Mouse (Mus musculus): ENCODE results near the gene Havcr1. TPM values are rescaled to one million over a fixed set of nuclear protein-coding genes. Genes with fewer than 3 reads are reported as not detected.
"Not testable (repeated sequence)": the region's sequence is repeated elsewhere in the genome, so short reads cannot be mapped to it uniquely, and the experiment has no call there.

The Havcr1 gene
- 0.32 TPM in 1 of 2 replicates, not detected in the other for polyA plus RNA-seq (2014; fragmentation: Nextera tagmentation; extraction: Ambion mirVana)

GRCm38 (mm10) chr11:46735076-46735475 lies at the start of gene Havcr1:
Havcr1 (plus strand) TSS chr11:46735080.
- H3K4me3 ChIP-seq (ENCODE audit: low read depth, low read length); H3K4me2 ChIP-seq (replicated peaks; ENCODE audit: low read depth, low read length); H3K9ac ChIP-seq (replicated peaks; ENCODE audit: low read depth, low read length); H3K27me3 ChIP-seq (ENCODE audit: control insufficient read depth, insufficient read depth, low read length); H3K4me1 ChIP-seq (ENCODE audit: control insufficient read depth, insufficient read depth, low read length); H3K9me3 ChIP-seq (ENCODE audit: control insufficient read depth, low read depth, low read length); H3K36me3 ChIP-seq (ENCODE audit: control insufficient read depth, insufficient read depth, low read length); H3K27ac ChIP-seq (ENCODE audit: low read length): not testable (repeated sequence)
- ATAC-seq (ENCODE audit: insufficient number of reproducible peaks, insufficient read depth, low FRiP score, low read depth) = 0 out of 2 replicates have a peak, but pooled peaks have one; percentile 56
- WGBS = 89% methylated on average over 1 of the region's 1 CpGs

- no peak for ATAC-seq (ENCODE audit: insufficient number of reproducible peaks, insufficient read depth, low FRiP score, low read depth)
- H3K27ac ChIP-seq (ENCODE audit: low read length) = no peak overlapping the region
- 71% methylated on average over 2 of the region's 2 CpGs for WGBS
- H3K27me3 ChIP-seq (ENCODE audit: control insufficient read depth, insufficient read depth, low read length) = no peaks in the 10 kb centered on the region
- no peaks in the 10 kb centered on the region for H3K36me3 ChIP-seq (ENCODE audit: control insufficient read depth, insufficient read depth, low read length)
- no peak overlapping the region for H3K4me3 ChIP-seq (ENCODE audit: low read depth, low read length)
- no peaks in the 10 kb centered on the region for H3K4me1 ChIP-seq (ENCODE audit: control insufficient read depth, insufficient read depth, low read length)
- H3K9ac ChIP-seq (replicated peaks; ENCODE audit: low read depth, low read length) = no peak overlapping the region
- H3K9me3 ChIP-seq (ENCODE audit: control insufficient read depth, low read depth, low read length) = no peaks in the 10 kb centered on the region
- H3K4me2 ChIP-seq (replicated peaks; ENCODE audit: low read depth, low read length) = no peak overlapping the region
Observed at GRCm38 (mm10) chr11:46690136-46690535, 44.7 kb upstream of the Havcr1 start.

- WGBS = 83% methylated on average over 2 of the region's 2 CpGs
- H3K4me3 ChIP-seq (ENCODE audit: low read depth, low read length); H3K36me3 ChIP-seq (ENCODE audit: control insufficient read depth, insufficient read depth, low read length); H3K27me3 ChIP-seq (ENCODE audit: control insufficient read depth, insufficient read depth, low read length); H3K27ac ChIP-seq (ENCODE audit: low read length); H3K4me1 ChIP-seq (ENCODE audit: control insufficient read depth, insufficient read depth, low read length); H3K9me3 ChIP-seq (ENCODE audit: control insufficient read depth, low read depth, low read length); H3K9ac ChIP-seq (replicated peaks; ENCODE audit: low read depth, low read length); H3K4me2 ChIP-seq (replicated peaks; ENCODE audit: low read depth, low read length); ATAC-seq (ENCODE audit: insufficient number of reproducible peaks, insufficient read depth, low FRiP score, low read depth): not testable (repeated sequence)
Observed at GRCm38 (mm10) chr11:46695849-46696248, 39.0 kb upstream of the Havcr1 start.

- Histone ChIP-seq H3K4me1 (ENCODE audit: control insufficient read depth, insufficient read depth, low read length) (no peaks in the 10 kb centered on the region), H3K4me3 (ENCODE audit: low read depth, low read length) (no peak overlapping the region), H3K9me3 (ENCODE audit: control insufficient read depth, low read depth, low read length) (no peaks in the 10 kb centered on the region), H3K36me3 (ENCODE audit: control insufficient read depth, insufficient read depth, low read length) (no peaks in the 10 kb centered on the region), H3K27me3 (ENCODE audit: control insufficient read depth, insufficient read depth, low read length) (no peaks in the 10 kb centered on the region), H3K27ac (ENCODE audit: low read length) (no peak overlapping the region), H3K9ac (replicated peaks; ENCODE audit: low read depth, low read length) (no peak overlapping the region), H3K4me2 (replicated peaks; ENCODE audit: low read depth, low read length) (no peak overlapping the region)
- 80% methylated on average over 5 of the region's 5 CpGs for WGBS
- ATAC-seq (ENCODE audit: insufficient number of reproducible peaks, insufficient read depth, low FRiP score, low read depth) = no peak
Observed at GRCm38 (mm10) chr11:46697433-46698277, 37.2 kb upstream of the Havcr1 start.

GRCm38 (mm10) chr11:46698278-46698655 lies 36.6 kb upstream of the Havcr1 start:
- 81% methylated on average over 6 of the region's 6 CpGs for WGBS
- no peak overlapping the region for H3K4me3 ChIP-seq (ENCODE audit: low read depth, low read length)
- H3K4me1 ChIP-seq (ENCODE audit: control insufficient read depth, insufficient read depth, low read length) = no peaks in the 10 kb centered on the region

GRCm38 (mm10) chr11:46698830-46699229 lies 36.0 kb upstream of the Havcr1 start:
- no peak overlapping the region for H3K27ac ChIP-seq (ENCODE audit: low read length)
- no peaks in the 10 kb centered on the region for H3K36me3 ChIP-seq (ENCODE audit: control insufficient read depth, insufficient read depth, low read length)
- no peak overlapping the region for H3K9ac ChIP-seq (replicated peaks; ENCODE audit: low read depth, low read length)
- H3K4me1 ChIP-seq (ENCODE audit: control insufficient read depth, insufficient read depth, low read length) = no peaks in the 10 kb centered on the region
- no peaks in the 10 kb centered on the region for H3K9me3 ChIP-seq (ENCODE audit: control insufficient read depth, low read depth, low read length)
- no peaks in the 10 kb centered on the region for H3K27me3 ChIP-seq (ENCODE audit: control insufficient read depth, insufficient read depth, low read length)
- no peak overlapping the region for H3K4me2 ChIP-seq (replicated peaks; ENCODE audit: low read depth, low read length)
- 69% methylated on average over 5 of the region's 5 CpGs for WGBS
- H3K4me3 ChIP-seq (ENCODE audit: low read depth, low read length) = no peak overlapping the region
- no peak for ATAC-seq (ENCODE audit: insufficient number of reproducible peaks, insufficient read depth, low FRiP score, low read depth)

More at GRCm38 (mm10) chr11:46698278-46698655, 36.6 kb upstream of the Havcr1 start:
- Histone ChIP-seq H3K27ac (ENCODE audit: low read length) (no peak overlapping the region), H3K4me2 (replicated peaks; ENCODE audit: low read depth, low read length) (no peak overlapping the region), H3K27me3 (ENCODE audit: control insufficient read depth, insufficient read depth, low read length) (no peaks in the 10 kb centered on the region), H3K9me3 (ENCODE audit: control insufficient read depth, low read depth, low read length) (no peaks in the 10 kb centered on the region), H3K9ac (replicated peaks; ENCODE audit: low read depth, low read length) (no peak overlapping the region), H3K36me3 (ENCODE audit: control insufficient read depth, insufficient read depth, low read length) (no peaks in the 10 kb centered on the region)
- no peak for ATAC-seq (ENCODE audit: insufficient number of reproducible peaks, insufficient read depth, low FRiP score, low read depth)

- Histone ChIP-seq H3K4me1 (ENCODE audit: control insufficient read depth, insufficient read depth, low read length) (no peaks in the 10 kb centered on the region), H3K4me2 (replicated peaks; ENCODE audit: low read depth, low read length) (no peak within 1 kb of the TSS), H3K36me3 (ENCODE audit: control insufficient read depth, insufficient read depth, low read length) (no peaks in the 10 kb centered on the region), H3K9ac (replicated peaks; ENCODE audit: low read depth, low read length) (no peak within 1 kb of the TSS), H3K27me3 (ENCODE audit: control insufficient read depth, insufficient read depth, low read length) (no peaks in the 10 kb centered on the region), H3K4me3 (ENCODE audit: low read depth, low read length) (no peak within 1 kb of the TSS), H3K27ac (ENCODE audit: low read length) (no peak within 1 kb of the TSS), H3K9me3 (ENCODE audit: control insufficient read depth, low read depth, low read length) (no peaks in the 10 kb centered on the region)
- ATAC-seq (ENCODE audit: insufficient number of reproducible peaks, insufficient read depth, low FRiP score, low read depth) = no peak
- WGBS = 80% methylated on average over 6 of the region's 6 CpGs
Observed at GRCm38 (mm10) chr11:46706664-46707356, 28.1 kb upstream of the Havcr1 start, which contains the start of gene Timd2. Timd2 (minus strand) TSS chr11:46707061.

GRCm38 (mm10) chr11:46731541-46732070 lies 3.3 kb upstream of the Havcr1 start:
- Histone ChIP-seq H3K4me3 (ENCODE audit: low read depth, low read length) (no peak overlapping the region), H3K9me3 (ENCODE audit: control insufficient read depth, low read depth, low read length) (no peaks in the 10 kb centered on the region), H3K9ac (replicated peaks; ENCODE audit: low read depth, low read length) (no peak overlapping the region), H3K36me3 (ENCODE audit: control insufficient read depth, insufficient read depth, low read length) (no peaks in the 10 kb centered on the region), H3K4me2 (replicated peaks; ENCODE audit: low read depth, low read length) (no peak overlapping the region), H3K27me3 (ENCODE audit: control insufficient read depth, insufficient read depth, low read length) (no peaks in the 10 kb centered on the region), H3K27ac (ENCODE audit: low read length) (no peak overlapping the region), H3K4me1 (ENCODE audit: control insufficient read depth, insufficient read depth, low read length) (no peaks in the 10 kb centered on the region)
- 84% methylated on average over 11 of the region's 11 CpGs for WGBS
- no peak for ATAC-seq (ENCODE audit: insufficient number of reproducible peaks, insufficient read depth, low FRiP score, low read depth)
